Mouse (Mus musculus) heart, adult 8-10 months (tissue): Measurements from ENCODE around the gene F11r. TPM values are rescaled to one million over a fixed set of nuclear protein-coding genes. Genes with fewer than 3 reads are reported as not detected.
"Not testable (repeated sequence)": the region's sequence is repeated elsewhere in the genome, so short reads cannot be mapped to it uniquely, and the experiment has no call there.

Experiments
- DNase-seq: peaks from one replicate; pipeline ENCODE4 v3.0.0; 2022; ENCODE audit warnings: low spot score
- total RNA-seq, 4 experiments: library from RNA; stranded (reverse); gene quantifications; 2 replicates each; pipeline ENCODE4 v1.2.4; 2022

Gene F11r
- total RNA-seq, 4 experiments from 2014 or later, result 34.5 to 36.2 (median 35.6) TPM

GRCm38 (mm10) chr1:171470896-171471295 is 33.6 kb downstream of the F11r start:
- no peak for DNase-seq

GRCm38 (mm10) chr1:171471452-171471851 is 34.1 kb downstream of the F11r start:
- no peak for DNase-seq

GRCm38 (mm10) chr1:171471941-171472340 is 34.6 kb downstream of the F11r start:
- not testable (repeated sequence) for DNase-seq

DNA sequence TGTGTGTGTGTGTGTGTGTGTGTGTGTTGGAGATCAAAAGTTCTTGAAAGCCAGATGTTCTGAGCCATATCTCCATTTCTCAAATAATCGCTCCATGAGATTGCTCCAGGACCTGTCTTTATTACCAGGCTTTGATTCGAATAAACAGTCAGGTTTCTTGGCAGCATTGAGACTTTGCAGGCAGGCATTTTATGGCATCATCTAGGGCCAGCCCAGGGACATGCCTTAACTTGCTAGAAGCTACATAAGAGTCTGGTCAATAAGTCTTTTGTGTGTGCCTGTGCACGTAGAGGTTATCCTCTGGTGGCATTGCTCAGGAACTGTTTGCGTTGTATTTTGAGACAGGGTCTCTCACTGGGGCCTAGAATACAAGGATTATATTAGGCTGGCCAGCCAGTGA is 36.2 kb downstream of the F11r start:
- no peak for DNase-seq

DNA sequence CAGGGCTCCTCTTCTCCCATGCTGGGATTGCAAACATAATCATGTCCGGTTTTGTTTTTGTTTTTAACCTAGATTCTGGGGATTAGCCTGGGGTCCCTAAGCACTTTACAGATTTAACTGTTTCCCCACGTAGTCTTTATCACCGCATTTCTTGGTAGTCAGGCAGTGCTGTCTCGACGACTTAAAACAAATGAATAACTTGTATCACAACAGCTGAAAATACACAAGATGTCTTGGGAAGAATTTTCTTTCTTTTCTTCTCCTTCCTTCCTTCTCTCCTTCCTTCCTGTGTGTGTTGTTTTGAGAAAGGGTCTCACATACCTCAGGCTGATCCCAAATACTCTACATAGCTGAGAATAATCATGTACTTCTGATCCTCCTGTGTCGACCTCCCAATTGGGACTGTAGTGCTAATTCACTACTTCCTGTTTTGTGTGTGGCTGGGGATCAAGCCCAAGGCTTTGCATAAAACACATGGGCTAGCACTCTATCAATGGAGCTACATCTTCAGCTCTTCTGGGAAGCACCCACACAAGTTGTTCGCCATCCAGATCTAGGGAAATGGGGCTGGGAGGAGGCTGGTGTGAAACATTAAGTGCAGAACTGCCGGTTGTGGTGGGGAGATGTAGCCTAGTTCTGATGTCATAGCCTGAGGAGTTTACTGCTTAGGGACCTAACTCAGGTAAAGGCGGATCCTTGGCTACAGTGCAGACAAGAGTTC is 36.7 kb downstream of the F11r start:
- DNase-seq, result no peak

DNA sequence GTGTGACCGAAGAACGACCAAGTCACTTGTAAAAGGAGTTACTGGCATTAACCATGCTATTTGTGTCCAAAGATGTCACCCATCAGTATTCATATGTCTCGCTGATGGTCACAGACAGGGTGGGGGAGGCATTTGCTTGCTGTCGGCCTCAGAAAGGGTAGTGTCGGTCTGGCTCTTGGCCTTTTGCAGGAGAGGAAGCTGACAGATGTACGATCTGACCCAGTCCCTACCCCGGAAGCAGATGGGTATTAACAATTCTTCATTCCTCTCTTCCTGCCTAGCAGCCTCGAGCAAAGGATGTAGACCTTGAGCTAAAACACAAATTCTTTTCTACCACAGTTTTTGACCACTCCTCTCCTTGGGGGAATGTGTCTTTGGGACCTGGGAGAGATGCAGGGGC is 39.8 kb downstream of the F11r start:
- no peak for DNase-seq

DNA sequence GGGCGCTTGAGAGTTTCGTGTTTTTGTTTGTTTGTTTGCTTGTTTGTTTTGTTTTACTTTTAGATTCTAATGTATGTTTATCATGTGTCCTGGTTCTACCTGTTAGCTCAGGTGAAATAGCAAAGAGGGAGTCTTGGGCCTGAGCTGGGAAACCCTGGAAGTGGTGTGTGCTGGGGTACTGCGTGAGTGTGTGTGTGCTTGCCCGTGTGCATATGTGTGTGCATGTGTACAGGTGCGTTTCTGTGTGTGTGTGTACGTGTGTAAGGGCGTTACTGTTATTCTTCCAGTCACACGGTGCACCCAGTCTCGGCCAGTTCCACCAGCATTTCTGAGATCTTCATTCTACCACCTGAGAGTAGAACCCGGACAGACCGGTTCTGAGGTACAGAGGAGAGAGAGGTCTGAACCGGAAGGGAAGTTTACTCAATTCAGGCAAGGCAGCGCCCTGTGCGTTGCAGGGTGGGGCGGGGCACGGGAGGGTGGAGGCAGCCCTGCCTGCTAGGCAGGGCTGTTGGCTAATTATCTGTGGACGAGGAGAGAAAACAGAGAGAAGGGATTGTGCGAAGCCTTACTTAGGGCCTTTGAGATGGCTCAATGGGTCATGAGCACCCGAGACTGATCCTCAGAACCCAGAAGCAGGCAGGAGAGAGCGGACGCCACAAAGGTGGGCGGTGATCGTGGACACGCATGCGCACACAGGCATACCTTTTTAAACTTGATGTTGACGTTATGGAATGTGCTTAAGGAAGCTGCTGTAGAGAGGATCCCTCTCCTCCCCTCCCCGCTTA is 40.6 kb downstream of the F11r start:
- DNase-seq, result no peak

DNA sequence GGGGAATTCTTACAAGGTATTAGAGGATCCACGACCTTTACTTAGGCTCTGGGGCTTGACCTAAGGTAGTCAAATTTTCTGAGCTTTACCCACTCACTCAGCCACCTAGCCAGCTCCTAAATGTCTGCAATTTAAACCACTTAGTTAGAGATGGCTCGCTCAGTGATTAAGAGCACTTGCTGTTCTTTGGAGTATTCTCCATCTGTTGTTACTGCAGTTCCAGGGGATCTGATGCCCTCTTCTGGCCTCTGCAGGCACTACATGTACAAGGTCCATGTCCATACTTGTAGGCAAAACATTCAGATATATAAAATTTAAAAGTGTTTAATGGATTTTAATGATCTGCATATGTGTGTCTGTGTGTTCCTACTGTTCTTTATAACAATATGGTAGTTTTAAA is 41.6 kb downstream of the F11r start:
- DNase-seq, result peak; percentile 65

DNA sequence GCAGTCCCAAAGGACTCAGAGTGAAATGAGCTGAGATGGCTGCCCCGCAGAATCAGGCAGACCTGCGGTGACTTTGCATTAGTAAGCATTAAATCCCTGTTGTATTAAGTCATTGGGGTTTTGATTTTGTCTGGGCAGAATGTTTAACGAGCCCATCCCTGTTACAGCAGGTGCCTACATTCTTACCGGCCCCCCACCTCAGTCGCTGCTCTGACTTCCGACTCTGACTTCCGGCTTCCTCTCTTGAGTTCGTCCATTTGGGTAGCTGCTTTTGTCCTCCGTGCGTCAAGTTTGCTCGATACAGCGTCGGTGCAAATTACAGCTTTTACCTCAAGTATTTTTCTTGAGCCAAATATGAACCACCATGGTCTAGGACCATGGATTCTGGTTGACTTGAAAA is 56.9 kb downstream of the F11r start:
- DNase-seq, result no peak

GRCm38 (mm10) chr1:171495371-171495770 is 58.0 kb downstream of the F11r start:
- no peak for DNase-seq

DNA sequence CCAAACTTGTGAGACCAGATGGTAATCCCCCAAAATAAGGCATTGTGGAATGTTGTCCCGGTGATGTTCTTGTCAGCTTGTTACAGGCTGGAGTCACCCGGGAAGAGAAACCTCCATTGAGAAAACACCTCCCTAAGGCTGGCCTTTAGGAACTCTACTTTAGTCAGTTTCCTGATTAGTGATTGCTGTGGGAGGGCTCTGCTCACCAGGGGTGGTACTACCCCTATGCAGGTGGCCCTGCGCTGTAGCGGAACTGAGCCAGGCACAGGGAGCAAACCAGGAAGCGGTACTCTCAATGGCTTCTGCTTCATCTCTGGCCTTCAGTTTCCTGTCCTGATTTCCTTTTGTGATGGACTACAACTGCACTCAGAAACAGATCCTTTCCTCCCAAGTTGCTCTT is 62.5 kb downstream of the F11r start:
- no peak for DNase-seq

DNA sequence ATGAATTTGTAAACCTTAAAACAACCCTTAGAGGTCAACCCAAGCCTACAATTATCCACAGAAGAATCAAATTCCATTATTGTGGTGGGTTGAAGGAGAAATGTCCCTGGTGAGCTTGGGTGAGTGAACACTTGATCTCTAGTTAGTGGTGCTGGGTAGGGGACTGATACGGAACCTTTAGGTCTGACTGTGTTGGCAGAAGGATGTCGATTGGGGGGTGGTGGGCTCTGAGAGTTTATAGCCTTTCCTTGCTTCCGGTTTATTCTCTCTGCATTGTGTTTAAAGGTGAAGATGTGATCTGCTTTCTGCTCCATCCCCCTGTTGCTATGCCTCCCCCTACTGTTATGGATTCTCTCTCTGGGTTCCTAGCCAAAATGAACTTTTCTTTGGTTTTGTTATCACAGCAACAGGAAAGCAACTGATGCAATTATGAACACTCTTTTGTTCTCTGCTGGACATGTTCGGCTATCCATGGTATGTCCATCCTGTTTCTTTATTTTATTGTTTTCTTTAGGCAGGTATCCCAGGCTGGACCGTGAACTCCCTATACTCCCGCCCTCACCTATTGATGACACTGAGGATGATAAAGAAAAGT is 63.8 kb downstream of the F11r start:
- DNase-seq, result no peak

DNA sequence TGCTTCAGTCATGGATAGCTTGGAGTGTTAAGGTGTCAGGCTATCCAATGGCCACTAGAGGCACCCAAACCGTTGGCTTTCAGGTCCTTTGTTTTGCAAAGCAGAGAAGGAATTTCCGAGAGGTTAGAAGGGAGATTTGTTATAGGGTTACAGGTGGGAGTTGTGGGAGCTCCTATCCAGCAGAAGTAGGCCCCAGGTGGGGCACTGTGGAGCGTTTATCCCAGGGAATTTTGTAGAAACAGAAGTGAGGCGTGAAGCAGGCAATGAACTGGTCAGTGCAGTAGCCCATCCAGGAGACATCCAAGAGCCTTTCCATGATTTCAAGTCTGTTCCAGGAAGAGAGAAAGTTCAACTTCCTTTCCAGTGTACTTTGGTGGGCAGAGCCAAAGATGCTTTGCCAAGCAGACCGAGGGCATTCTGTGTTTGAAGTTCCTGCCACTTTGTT is 64.3 kb downstream of the F11r start:
- DNase-seq, result peak; percentile 26

DNA sequence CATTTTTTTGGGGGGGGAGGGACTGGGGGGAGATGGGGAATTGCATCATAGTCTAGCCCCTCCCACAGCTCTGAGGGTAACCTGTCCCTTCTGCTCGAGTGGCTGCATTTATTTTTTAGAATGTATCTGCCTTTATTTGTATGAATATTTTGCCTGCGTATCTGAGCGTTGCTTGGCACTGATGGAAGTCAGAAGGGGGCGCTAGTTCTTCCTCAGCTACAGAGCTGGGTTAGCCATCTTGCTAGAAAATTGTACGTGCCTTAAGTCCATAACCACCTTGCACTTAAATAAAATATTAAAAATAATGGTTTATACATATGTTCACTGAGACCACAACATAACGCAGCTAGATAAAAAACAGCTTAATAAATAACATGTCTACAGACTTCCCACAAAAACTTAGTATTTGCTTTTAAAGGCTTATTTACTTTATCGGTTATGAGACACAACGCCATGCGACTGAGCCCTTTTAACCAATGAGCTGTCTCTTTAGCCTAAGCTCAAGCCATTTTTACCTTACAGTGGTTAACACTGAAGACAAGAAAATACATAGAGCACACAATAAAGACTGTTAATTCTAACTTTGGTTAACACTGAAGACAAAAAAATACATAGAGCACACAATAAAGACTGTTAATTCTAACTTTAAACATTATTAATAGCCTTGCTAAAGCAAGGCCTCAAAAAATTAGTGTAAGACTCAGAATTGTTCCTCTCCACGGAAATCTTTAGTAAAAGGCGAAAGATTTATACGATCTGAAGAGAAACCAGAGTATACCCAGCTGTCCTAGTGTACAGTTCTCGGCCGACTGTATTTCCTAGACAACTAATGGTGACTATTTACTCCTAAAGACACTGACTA is 65.3 kb downstream of the F11r start:
- DNase-seq, result peak; percentile 49

DNA sequence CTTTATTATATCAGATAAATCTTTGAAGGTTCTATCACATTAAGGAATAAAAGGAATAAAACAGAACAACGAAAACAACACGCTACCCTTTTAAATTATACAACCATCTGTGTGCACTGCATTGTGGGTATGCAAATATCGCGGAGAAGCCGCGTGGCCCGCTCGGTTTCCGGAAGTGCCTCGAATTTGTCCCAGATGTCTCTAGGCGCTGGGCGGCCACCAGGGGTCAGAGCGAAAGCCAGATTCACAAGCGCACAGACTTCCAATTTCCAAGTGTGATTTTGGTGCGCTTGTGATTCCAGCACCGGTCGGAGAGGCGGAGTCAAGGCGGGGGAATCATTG is 65.9 kb downstream of the F11r start, which contains the start of gene Alyref2:
Alyref2 (plus strand) TSS at position 229 of the 342 bp plus-strand sequence.
- DNase-seq, result peak; percentile 96

DNA sequence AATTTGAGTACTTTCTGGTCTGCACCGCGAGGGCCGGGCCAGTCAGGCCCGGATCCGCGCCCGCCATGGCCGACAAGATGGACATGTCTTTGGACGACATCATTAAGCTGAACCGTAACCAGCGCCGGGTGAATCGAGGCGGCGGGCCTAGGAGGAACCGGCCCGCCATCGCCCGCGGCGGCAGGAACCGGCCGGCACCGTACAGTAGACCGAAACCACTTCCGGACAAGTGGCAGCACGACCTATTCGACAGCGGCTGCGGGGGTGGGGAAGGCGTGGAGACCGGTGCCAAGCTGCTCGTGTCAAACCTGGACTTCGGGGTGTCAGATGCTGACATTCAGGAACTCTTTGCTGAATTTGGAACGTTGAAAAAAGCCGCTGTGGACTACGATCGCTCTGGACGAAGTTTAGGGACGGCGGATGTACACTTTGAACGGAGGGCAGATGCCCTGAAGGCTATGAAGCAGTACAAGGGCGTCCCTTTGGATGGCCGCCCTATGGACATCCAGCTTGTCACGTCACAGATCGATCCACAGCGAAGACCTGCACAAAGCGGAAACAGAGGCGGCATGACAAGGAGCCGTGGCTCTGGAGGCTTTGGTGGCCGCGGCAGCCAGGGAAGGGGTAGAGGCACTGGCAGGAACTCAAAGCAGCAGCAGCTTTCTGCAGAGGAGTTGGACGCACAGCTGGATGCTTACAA is 66.4 kb downstream of the F11r start:
- peak; percentile 65 for DNase-seq

- no peak for DNase-seq
These were observed 67.3 kb downstream of the F11r start for GRCm38 (mm10) chr1:171504586-171504985.

- no peak for DNase-seq
These were observed 75.9 kb downstream of the F11r start for GRCm38 (mm10) chr1:171513234-171513633.

GRCm38 (mm10) chr1:171513760-171514159 is 76.4 kb downstream of the F11r start:
- DNase-seq, result no peak
